Mouse (Mus musculus) neural tube, embryonic 11.5 days (tissue): ENCODE data around the gene Rec114. TPM values are rescaled to one million over a fixed set of nuclear protein-coding genes. Genes with fewer than 3 reads are reported as not detected.

Experiments
- ATAC-seq: fragments of 200-750 bp; cut with Nextera tagmentation; 2 replicates; pipeline ENCODE4 v1.8.0; 2017; ENCODE audit warnings: moderate number of reproducible peaks, mild to moderate bottlenecking, moderate TSS enrichment, moderate library complexity; ENCODE audit not compliant: insufficient read depth, low FRiP score, low TSS enrichment
- DNase-seq: peaks from one replicate; pipeline ENCODE4 v3.0.0-alpha.2; 2015; ENCODE audit warnings: low spot score
- H3K27ac ChIP-seq: fragments of 300-500 bp; sonication (generic); 2 replicates; pipeline ENCODE4 v1.5.1; 2014; ENCODE audit warnings: low read depth, mild to moderate bottlenecking, low read length
- H3K27me3 ChIP-seq: fragments of 300-500 bp; sonication (generic); 2 replicates; pipeline ENCODE4 v1.6.1; 2014; ENCODE audit warnings: mild to moderate bottlenecking, low read length, mixed read lengths; ENCODE audit not compliant: control insufficient read depth, insufficient read depth
- H3K36me3 ChIP-seq: fragments of 300-500 bp; sonication (generic); 2 replicates; pipeline ENCODE4 v1.6.1; 2014; ENCODE audit warnings: mild to moderate bottlenecking, low read length, moderate library complexity, mixed read lengths; ENCODE audit not compliant: control insufficient read depth, insufficient read depth
- H3K4me1 ChIP-seq: fragments of 300-500 bp; sonication (generic); 2 replicates; pipeline ENCODE4 v1.6.1; 2014; ENCODE audit warnings: low read length, mixed read lengths; ENCODE audit not compliant: control insufficient read depth, insufficient read depth
- H3K4me2 ChIP-seq: fragments of 300-500 bp; sonication (generic); 2 replicates; pipeline ENCODE4 v1.6.1; 2014; ENCODE audit warnings: low read depth, mild to moderate bottlenecking, moderate library complexity
- H3K4me3 ChIP-seq: fragments of 300-500 bp; sonication (generic); 2 replicates; pipeline ENCODE4 v1.5.1; 2014; ENCODE audit warnings: low read depth, low read length
- H3K9ac ChIP-seq: fragments of 300-500 bp; sonication (generic); 2 replicates; pipeline ENCODE4 v1.6.1; 2014; ENCODE audit warnings: mild to moderate bottlenecking, low read length
- H3K9me3 ChIP-seq: fragments of 300-500 bp; sonication (generic); 2 replicates; pipeline ENCODE4 v1.6.1; 2016; ENCODE audit warnings: low read length; ENCODE audit not compliant: control insufficient read depth
- WGBS: fragments of 180-500 bp; shearing (Covaris S2); extraction: QIAGEN DNeasy Blood & Tissue Kit; methylation state at CpG from one replicate; pipeline ENCODE4 v1.1.7; 2014; 5-methylcytosine and 5-hydroxymethylcytosine counted together
- polyA plus RNA-seq: library from polyadenylated mRNA; unstranded; fragments of >200 nt; fragmentation: Nextera tagmentation; extraction: Ambion mirVana; gene quantifications from 2 replicates; pipeline ENCODE4 v1.2.1, GENCODE M21; 2014

Rec114 gene
- polyA plus RNA-seq, 1 experiment from 2014 or later = 2.7 TPM

DNA sequence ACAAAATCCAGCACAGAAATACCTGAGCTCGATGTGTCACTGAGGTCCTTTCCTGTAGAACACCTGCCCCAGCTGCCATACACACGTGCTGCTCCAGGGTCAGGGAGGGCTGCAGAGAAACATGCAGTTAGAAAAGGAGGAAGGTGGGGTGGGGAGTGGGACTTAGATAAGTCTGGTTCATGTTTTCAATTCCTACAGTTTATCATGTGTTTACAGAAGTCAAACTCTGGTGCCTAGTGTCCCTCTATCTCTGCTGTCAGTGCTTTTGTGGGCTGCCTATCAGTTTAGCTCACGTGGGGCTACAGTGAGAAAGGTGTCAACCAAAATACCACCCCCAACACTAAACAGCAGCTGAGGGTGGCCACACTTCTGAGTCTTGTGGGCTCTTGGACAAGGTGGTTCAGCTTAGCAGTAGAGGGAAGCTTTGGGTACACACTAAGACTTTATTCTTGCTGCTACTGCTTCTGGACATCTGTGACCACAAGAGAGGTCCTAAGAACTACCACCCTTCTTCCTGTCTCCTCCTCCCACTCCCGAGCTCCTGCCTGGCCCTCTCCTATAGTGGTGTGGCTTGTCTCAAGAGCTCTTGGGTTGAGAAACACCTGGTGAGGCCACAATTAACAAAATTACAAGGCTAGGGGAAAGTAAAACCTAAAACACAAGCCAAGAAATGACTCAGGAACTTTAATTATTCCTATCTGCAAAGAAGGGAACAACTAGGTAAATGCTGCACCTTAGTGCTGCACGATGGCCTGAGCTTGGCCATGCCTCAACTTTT, 85.8 kb downstream of the Rec114 start:
- H3K4me1 ChIP-seq = no peaks in the 10 kb centered on the region
- ATAC-seq (no peak), DNase-seq (no peak)
- 87% methylated on average over 5 of the region's 5 CpGs for WGBS
- H3K4me2 ChIP-seq = no peak overlapping the region
- H3K27ac ChIP-seq = no peak overlapping the region
- no peak overlapping the region for H3K9ac ChIP-seq
- H3K4me3 ChIP-seq = no peak overlapping the region
- no peaks in the 10 kb centered on the region for H3K27me3 ChIP-seq
- peaks cover 2% of the 10 kb centered on the region; the same call in 1 of the 2 replicates for H3K36me3 ChIP-seq
- no peaks in the 10 kb centered on the region for H3K9me3 ChIP-seq

DNA sequence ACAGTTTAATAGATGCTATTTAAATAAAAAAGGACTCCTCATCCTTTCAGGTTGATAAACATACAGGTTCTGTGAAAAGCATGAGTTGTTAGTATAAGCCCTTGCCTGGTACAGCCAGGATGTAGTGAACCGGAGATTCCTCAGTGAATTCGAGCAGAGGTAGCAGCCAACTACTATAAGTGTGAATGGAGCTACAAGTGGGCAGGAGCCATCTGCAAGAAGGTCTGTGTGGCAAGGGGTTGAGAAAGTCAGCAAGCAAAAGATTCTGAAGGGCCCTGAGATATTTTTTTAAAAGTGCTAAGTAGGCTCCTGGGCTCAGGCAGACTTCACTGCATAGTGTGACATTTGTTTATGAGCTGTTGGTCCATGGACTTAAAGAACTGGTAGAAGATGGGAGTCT, 86.9 kb downstream of the Rec114 start:
- Histone ChIP-seq H3K27ac (no peak overlapping the region), H3K27me3 (no peaks in the 10 kb centered on the region), H3K4me1 (no peaks in the 10 kb centered on the region), H3K9ac (no peak overlapping the region), H3K4me2 (no peak overlapping the region), H3K9me3 (no peaks in the 10 kb centered on the region), H3K36me3 (no peaks in the 10 kb centered on the region), H3K4me3 (no peak overlapping the region)
- WGBS = 92% methylated on average over 2 of the region's 2 CpGs
- DNase-seq = no peak
- ATAC-seq = no peak

DNA sequence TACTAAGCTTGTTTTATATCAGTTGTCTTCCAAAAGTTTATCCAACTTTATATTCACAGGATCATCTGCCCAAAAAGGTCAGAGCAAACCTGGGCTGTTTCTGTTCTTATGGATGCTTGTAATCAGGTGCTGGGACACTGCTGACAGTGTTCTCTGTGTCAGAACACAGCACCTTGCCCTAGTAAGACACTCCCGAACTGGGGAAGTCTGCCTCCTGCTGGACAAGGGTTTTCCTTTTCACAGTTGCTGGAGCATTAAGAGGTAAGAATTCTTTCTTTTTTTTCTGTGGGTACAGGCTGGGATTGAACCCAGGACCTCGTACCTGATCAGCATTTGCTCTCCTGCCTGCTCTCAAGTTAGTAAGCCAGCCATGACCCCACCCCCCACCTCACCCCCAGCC, 87.4 kb downstream of the Rec114 start:
- DNase-seq (no peak), ATAC-seq (no peak)
- no peaks in the 10 kb centered on the region for H3K9me3 ChIP-seq
- no peak overlapping the region for H3K27ac ChIP-seq
- H3K27me3 ChIP-seq = no peaks in the 10 kb centered on the region
- no peak overlapping the region for H3K9ac ChIP-seq
- no peak overlapping the region for H3K4me2 ChIP-seq
- no peaks in the 10 kb centered on the region for H3K36me3 ChIP-seq
- H3K4me1 ChIP-seq = no peaks in the 10 kb centered on the region
- 60% methylated on average over 2 of the region's 2 CpGs for WGBS
- H3K4me3 ChIP-seq = no peak overlapping the region

GRCm38 (mm10) chr9:58654494-58654893, 89.3 kb downstream of the Rec114 start:
- no peak overlapping the region for H3K4me2 ChIP-seq
- no peak overlapping the region for H3K27ac ChIP-seq
- no peak for ATAC-seq
- no peak overlapping the region for H3K9ac ChIP-seq
- no peak overlapping the region for H3K4me3 ChIP-seq
- H3K4me1 ChIP-seq = no peaks in the 10 kb centered on the region
- no peaks in the 10 kb centered on the region for H3K36me3 ChIP-seq
- WGBS = 82% methylated on average over 4 of the region's 4 CpGs
- no peaks in the 10 kb centered on the region for H3K27me3 ChIP-seq
- no peak for DNase-seq
- H3K9me3 ChIP-seq = no peaks in the 10 kb centered on the region

DNA sequence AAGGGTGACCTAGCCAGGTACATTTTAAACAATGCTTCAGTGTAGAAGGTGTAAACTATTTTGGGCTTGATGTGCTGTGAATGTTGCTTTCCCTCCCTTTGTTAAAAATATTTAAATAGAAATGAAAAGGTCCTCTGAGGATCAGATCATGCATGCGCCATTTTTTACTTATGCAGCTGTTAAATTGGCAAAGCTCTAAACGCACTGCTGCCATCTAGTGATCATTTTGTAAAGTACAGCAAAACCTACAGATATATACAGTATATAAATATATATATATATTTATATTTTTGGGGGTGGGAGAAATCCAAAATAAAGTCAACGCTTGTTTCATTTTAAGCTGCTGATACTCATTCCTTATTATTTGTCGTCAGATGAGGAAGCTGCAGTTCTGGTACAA, 91.8 kb downstream of the Rec114 start:
- no peak overlapping the region for H3K4me3 ChIP-seq
- no peaks in the 10 kb centered on the region for H3K4me1 ChIP-seq
- H3K9ac ChIP-seq = no peak overlapping the region
- H3K27me3 ChIP-seq = no peaks in the 10 kb centered on the region
- no peak overlapping the region for H3K4me2 ChIP-seq
- WGBS = 65% methylated on average over 4 of the region's 4 CpGs
- no peaks in the 10 kb centered on the region for H3K36me3 ChIP-seq
- no peak overlapping the region for H3K27ac ChIP-seq
- DNase-seq (no peak), ATAC-seq (no peak)
- H3K9me3 ChIP-seq = no peaks in the 10 kb centered on the region

DNA sequence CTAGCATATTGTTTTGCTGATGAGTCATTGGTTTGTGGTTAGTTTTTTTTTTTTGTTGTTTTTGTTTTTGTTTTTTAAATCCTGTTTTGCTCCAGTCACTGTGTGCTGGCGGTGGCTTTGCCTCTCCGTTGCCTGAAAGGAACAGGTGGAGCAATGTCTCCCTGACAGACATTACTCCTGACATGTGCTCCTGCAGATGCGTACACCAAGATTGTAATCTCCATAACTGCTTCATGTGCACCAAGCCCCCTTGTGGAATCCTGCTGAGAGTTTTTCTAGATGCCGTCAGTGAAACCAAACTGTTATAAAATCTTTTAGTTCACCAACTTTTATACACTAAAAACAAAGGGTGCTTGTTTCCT, 94.5 kb downstream of the Rec114 start:
- Histone ChIP-seq H3K9ac (no peak overlapping the region), H3K27ac (no peak overlapping the region), H3K4me2 (no peak overlapping the region), H3K4me1 (no peaks in the 10 kb centered on the region), H3K4me3 (no peak overlapping the region), H3K27me3 (no peaks in the 10 kb centered on the region), H3K9me3 (no peaks in the 10 kb centered on the region), H3K36me3 (peaks cover 2% of the 10 kb centered on the region; the same call in 1 of the 2 replicates)
- no peak for DNase-seq
- no peak for ATAC-seq
- 81% methylated on average over 4 of the region's 4 CpGs for WGBS

- no peak overlapping the region for H3K4me3 ChIP-seq
- H3K27ac ChIP-seq = no peak overlapping the region
- 73% methylated on average over 6 of the region's 6 CpGs for WGBS
- H3K4me2 ChIP-seq = no peak overlapping the region
- H3K36me3 ChIP-seq = peaks cover 2% of the 10 kb centered on the region; the same call in 1 of the 2 replicates
- H3K9me3 ChIP-seq = no peaks in the 10 kb centered on the region
- H3K27me3 ChIP-seq = no peaks in the 10 kb centered on the region
- H3K4me1 ChIP-seq = no peaks in the 10 kb centered on the region
- no peak overlapping the region for H3K9ac ChIP-seq
- no peak for ATAC-seq
- DNase-seq = no peak
Measured at GRCm38 (mm10) chr9:58648406-58649264, 95.1 kb downstream of the Rec114 start.

DNA sequence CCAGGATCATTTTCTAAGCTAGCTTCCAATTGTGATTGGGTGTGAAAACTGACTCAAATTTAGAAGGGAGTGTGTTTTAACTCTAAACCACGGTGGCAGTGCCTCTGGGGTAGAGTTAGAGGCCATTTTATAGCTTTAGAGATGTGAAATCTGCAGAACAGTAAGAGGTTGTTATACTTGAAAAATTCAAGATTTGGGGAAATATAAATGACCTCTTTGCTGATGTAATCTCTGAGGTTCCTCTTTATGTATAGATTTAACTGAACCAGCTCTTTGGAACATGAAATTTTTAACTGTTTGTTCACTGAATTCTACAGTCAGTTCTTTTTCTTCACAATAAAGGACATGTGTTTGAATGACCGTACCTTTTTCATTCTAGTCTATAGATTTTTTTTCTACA, 113.3 kb downstream of the Rec114 start:
- no peak for DNase-seq
- Histone ChIP-seq H3K27ac (no peak overlapping the region), H3K9ac (no peak overlapping the region), H3K4me2 (no peak overlapping the region), H3K27me3 (no peaks in the 10 kb centered on the region), H3K9me3 (no peaks in the 10 kb centered on the region), H3K36me3 (no peaks in the 10 kb centered on the region; the same call in 1 of the 2 replicates), H3K4me3 (no peak overlapping the region), H3K4me1 (no peaks in the 10 kb centered on the region)
- no peak for ATAC-seq
- WGBS = 82% methylated on average over 2 of the region's 2 CpGs
